Mouse (Mus musculus) gastrocnemius, adult 8-10 months (tissue): ENCODE measurements around the gene Magi2. TPM values are rescaled to one million over a fixed set of nuclear protein-coding genes. Genes with fewer than 3 reads are reported as not detected.

Experiments
- DNase-seq, 2 experiments: peaks; one replicate each; pipeline ENCODE4 v3.0.0; 2022; ENCODE audit warnings: low spot score in 2 of 2
- total RNA-seq, 4 experiments: library from RNA; stranded (reverse); gene quantifications; 2 replicates each; pipeline ENCODE4 v1.2.4; 2022

Gene Magi2
- total RNA-seq, 4 experiments from 2014 or later = 0.70 to 1.4 (median 0.88) TPM

DNA sequence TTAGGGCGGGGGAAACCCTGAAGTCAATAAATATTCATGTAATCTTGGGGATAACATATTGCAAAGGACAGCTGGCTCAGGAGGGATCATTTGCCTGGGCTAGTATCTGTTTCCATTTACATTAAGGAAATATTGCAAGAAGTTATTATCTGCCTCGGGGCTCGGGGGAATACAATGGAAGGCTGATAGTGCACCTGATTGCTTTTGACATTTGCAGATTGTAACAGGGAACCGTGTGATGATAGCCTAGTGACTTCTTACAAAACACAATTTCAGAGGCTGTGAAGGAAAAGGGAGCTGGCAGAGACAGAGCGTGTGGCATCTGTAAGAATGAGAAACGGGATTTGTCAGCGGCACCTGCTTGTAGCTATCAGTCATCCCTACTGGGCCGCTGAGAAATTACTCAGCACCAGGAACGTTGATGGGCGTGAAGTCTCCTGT, 1356.2 kb downstream of the Magi2 start:
- DNase-seq = no peak

- no peak for DNase-seq
Measured at GRCm38 (mm10) chr5:20583639-20584038, 1356.8 kb downstream of the Magi2 start.

- no peak for DNase-seq
Measured at GRCm38 (mm10) chr5:20584769-20585168, 1357.9 kb downstream of the Magi2 start.

GRCm38 (mm10) chr5:20589731-20590130, 1362.9 kb downstream of the Magi2 start:
- DNase-seq = no peak

DNA sequence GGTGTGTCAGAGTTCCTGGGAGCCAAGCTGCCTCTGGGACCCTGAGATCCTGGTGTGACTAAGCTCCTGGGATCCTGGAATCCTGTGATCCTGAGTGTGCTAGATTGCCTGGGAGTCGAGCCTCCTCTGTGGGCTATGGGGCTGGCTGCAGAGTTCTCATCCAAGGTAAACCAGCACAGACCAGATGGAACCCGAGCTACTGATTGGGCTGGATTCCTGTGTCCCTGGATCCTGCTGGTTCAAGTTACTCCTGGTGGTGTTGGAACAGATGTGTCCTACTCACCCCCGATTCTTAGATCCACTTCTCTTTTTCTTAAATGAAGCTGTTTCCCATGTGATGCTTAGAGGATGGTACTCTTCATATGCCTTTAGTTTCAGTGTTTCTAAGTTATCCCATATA, 1371.4 kb downstream of the Magi2 start:
- DNase-seq = no peak

DNA sequence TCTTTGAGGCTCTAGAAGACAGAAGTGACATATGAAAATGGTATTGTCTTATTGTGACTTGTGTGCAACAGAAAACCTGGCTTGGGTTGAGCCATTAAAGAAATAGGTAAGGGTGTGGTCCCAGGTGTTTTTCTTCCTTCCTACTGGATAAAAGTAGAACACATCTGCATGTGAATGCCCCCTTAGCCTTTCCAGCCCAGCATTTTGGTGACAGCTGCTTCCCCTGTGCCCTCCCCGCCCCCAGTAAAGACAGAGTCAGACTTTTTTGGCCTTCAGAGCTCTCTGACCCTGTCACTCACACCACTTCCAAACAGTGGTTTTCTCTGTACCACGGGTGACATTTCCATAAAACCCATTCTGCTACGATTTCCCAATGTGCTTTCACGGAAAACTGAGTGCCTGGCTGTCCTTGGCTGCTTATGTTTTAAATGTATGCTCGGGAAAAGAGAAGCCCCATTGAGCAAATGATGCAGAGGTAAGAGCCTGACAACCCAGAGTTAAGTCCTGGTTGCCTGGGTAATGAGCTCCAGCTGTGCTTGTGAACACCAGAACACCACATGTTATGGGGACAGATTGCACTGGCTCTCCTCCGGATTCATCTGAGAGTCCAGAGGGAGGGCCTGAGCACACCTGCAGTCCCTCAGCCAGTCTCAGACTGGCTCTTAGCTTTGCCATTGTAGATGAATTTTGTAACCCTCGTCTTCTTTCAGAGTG, 1377.1 kb downstream of the Magi2 start:
- DNase-seq = no peak

GRCm38 (mm10) chr5:20606497-20606896, 1379.7 kb downstream of the Magi2 start:
- DNase-seq = no peak

DNA sequence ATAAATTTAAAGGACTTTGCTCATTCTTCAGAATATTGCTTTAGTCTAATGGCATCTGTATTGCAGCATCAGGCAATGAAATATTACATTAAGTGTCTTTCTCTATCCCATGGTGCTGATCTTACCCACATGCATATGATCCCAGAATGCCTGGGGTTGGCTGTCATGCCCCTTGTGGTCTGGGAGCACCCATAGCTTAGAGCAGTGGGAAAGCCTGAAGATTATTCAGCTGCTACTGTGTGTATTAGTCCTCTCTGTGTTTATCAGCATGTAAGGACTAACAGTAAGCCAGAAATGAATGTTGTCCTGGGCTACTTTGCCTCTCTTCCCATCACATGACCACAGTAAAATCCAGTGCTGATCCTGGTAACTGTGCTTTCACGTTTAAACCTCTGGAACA, 1380.7 kb downstream of the Magi2 start:
- no peak for DNase-seq

DNA sequence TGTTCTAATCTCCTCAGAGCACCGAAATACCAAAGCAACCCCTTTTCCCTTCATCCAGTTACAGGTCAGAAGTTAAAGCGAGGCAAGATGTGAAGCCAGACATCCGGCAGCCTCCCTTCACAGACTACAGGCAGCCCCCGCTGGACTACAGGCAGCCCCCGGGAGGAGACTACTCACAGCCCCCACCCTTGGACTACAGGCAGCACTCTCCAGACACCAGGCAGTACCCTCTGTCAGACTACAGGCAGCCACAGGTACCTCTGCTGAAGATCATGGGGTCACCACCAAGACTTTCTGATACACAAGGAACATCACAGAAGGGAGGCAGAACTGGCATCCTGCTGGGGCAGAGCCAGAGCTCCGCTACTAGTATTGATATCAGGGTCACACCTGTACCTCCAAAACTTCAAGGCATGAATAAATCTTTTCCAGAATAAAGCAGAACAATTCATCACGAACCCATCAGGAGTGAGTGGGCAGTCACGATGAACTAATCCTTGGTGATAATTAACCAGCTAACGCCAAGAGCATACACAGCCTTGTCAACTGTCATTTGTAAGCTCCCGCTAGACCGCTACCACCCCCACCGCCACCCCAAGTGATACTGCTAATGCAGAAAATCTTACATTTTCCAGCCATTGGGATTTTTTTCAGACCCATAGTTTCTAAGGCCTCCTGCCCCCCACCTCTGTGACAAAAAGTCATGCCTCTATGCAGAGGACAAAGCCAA, 1382.5 kb downstream of the Magi2 start:
- DNase-seq = no peak

- no peak for DNase-seq
Measured at GRCm38 (mm10) chr5:20610640-20611039, 1383.8 kb downstream of the Magi2 start.

- no peak for DNase-seq
Measured at GRCm38 (mm10) chr5:20612616-20613015, 1385.8 kb downstream of the Magi2 start.

DNA sequence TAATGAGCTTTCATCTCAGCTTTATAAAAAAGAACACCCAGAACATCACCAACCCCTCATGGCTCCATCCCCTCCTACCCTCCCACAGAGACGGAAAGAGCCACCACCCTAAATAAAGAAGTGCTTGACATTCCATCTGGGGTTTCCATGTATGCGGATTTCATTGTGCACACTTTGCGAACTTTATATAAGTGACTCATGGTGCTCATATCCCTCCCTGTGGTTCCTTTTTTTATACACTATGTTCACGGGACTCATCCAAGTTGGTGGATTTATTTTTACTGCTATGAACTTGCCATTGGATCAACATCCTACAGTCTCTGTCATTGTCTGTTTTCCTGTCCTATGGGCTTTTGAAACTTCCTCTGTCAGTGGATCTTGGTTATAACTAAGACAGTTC, 1388.1 kb downstream of the Magi2 start:
- no peak for DNase-seq

DNA sequence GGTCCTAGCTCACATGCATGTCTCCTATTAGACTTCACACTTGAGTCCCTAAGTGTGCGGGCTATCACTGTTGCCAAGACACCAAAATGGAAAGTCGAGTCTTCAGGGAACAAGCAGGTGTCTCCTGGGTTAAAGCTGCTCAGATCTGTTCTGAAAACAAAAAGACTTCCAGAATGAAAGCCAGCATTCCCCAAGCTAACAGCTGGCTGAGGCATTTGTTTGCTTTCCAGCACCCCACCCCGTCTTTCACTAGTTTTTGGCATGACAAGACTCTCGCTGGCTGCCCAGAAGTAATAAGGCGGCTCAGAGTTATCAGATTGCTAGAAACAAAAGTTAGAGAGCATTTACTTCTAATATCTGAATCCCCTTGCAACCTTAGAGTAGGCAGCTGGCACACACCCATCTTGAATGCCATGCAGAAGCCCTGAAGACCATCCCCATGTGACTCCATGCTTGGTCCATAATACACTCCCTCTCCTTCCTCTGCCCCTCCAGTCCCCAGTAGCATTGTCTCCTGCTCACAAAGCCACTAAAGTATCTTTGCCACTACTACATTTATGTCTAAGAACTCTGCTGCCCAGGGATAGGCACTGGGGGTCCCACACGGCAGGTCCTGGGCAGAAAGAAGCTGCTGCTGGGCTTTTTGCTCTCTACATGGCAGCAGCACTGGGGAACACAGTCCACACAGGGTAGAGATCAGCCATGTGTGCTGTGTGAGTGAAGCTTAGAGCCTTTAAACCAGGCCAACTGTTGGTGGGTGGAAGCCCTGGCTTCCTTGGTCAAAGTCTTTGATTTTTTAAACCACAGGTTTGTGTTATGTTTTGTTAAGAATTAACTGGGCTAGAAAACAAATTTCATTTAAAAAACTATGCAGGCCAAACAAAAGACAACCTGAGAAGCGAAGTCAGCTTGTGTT, 1394.0 kb downstream of the Magi2 start:
- peak; percentile 6 to 15 for DNase-seq

GRCm38 (mm10) chr5:20622417-20622816, 1395.6 kb downstream of the Magi2 start:
- DNase-seq = no peak

- no peak for DNase-seq
Measured at GRCm38 (mm10) chr5:20622837-20623573, 1396.2 kb downstream of the Magi2 start.

DNA sequence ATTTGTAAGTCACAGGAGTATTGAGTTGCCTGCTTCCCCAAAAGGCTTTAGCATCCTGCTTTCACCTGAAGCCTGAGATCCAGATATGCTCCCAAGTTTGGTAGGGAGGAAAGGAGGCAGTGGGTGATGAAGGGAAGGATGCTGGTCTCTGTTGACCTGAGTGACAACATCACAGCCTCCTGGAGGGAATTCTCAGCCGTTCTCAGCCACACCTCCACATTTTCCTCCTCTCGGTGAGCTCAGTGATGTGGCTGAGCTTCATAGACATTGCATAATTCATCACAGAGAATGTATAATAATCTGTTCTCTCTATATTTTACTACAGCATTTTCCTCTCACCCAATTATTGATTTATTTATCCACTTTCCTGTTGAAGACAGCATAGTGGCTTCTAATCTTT, 1398.3 kb downstream of the Magi2 start:
- no peak for DNase-seq

DNA sequence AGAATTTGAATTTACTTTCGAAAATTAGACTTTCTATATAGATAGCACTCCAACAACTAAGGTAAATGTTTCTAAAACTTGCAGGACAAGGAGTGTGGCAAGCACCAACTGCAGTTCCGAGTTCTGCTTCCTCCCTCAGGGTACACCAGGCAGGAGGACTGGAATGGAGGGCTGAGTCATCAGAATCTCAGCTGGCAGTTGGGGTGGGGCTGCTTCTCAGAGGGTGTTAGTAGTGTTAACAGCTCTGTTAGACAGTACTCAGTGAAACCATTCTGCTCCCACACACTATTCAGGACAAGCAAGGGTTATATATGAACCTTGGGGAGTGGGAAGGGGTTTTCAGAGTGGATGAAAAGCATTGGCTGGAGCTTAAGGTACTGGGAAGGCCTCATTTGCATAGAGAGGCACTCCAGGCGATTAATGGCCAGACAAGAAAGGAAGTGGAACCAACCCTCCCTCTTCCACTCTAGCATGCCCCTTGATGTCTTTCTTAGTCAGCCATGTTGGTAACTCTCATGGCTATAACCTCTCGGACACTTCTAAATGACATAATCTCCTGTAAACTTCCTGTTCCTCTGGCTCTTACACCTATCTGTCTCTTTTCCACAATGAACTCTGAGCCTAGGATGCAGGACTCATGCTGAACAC, 1402.2 kb downstream of the Magi2 start:
- DNase-seq = no peak

- DNase-seq = no peak
Measured at GRCm38 (mm10) chr5:20634046-20634769, 1407.4 kb downstream of the Magi2 start.

DNA sequence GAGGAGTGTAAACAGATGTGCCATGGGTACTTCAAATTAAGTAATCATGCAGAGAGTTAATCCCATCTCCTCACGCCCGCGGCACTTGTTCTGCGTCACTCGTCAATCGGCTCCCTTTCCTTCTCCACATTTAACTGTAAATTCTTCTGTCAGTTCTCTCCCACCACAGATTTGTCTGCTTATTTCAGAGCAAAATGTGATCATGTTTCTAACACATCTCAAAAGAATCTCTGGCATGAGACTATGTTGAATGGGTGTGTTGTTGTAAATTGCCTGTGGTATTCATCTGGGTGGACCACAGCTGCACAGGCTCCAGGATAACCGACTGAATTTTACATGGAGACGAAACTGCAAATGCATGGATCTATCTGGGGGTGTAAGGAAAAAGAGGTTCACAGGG, 1408.0 kb downstream of the Magi2 start:
- DNase-seq = no peak
